Mouse (Mus musculus) T-helper 1 cell (primary cell): Measurements from ENCODE around the gene Cnnm2.
"Not testable (repeated sequence)": the region's sequence is repeated elsewhere in the genome, so short reads cannot be mapped to it uniquely, and the experiment has no call there.

Source experiments
- in situ Hi-C: fragments of 300-600 bp; cut with MboI, MseI; formaldehyde crosslinking; loops from one replicate; pipeline ENCODE4 v1.15.1; 2025; ENCODE audit warnings: high pct_unique_total_duplicates

Gene Cnnm2

GRCm38 (mm10) chr19:46759909-46760308 is 1.5 kb upstream of the Cnnm2 start:
- in situ Hi-C loops: loop anchor here (5.0 kb wide), 2 partner anchors 107 to 227 kb away; no protein-coding TSS in a partner anchor

- in situ Hi-C loops: loop anchor here (5.0 kb wide), 2 partner anchors 107 to 227 kb away; no protein-coding TSS in a partner anchor
These were observed 828 bp upstream of the Cnnm2 start for GRCm38 (mm10) chr19:46760375-46761160.

GRCm38 (mm10) chr19:46761971-46762290 is 535 bp downstream of the Cnnm2 start:
- in situ Hi-C loops: loop anchor here (5.0 kb wide), 2 partner anchors 105 to 225 kb away; no protein-coding TSS in a partner anchor

DNA sequence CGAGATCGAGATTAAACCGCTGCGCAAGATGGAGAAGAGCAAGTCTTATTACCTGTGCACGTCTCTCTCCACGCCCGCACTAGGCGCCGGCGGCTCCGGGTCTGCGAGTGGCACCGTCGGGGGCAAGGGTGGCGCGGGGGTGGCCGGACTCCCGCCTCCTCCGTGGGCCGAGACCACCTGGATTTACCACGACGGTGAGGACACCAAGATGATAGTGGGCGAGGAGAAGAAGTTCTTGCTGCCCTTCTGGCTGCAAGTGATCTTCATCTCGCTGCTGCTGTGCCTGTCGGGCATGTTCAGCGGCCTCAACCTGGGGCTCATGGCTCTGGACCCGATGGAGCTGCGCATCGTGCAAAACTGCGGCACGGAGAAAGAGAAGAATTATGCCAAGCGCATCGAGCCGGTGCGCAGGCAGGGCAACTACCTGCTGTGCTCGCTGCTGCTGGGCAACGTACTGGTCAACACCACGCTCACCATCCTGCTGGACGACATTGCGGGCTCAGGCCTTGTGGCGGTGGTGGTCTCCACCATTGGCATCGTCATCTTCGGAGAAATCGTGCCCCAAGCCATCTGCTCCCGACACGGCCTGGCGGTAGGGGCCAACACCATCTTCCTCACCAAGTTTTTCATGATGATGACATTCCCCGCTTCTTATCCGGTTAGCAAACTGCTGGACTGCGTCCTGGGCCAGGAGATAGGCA is 1.0 kb downstream of the Cnnm2 start:
- in situ Hi-C loops: loop anchor here (5.0 kb wide), 2 partner anchors 105 to 225 kb away; no protein-coding TSS in a partner anchor

DNA sequence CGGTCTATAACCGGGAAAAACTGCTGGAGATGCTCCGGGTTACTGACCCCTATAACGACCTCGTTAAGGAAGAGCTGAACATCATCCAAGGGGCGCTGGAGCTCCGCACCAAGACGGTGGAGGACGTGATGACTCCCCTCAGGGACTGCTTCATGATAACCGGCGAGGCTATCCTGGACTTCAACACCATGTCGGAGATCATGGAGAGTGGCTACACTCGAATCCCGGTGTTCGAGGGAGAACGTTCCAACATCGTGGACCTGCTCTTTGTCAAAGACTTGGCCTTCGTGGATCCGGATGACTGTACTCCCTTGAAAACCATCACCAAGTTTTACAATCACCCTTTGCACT is 1.6 kb downstream of the Cnnm2 start:
- in situ Hi-C loops: loop anchor here (5.0 kb wide), 2 partner anchors 104 to 224 kb away; no protein-coding TSS in a partner anchor

DNA sequence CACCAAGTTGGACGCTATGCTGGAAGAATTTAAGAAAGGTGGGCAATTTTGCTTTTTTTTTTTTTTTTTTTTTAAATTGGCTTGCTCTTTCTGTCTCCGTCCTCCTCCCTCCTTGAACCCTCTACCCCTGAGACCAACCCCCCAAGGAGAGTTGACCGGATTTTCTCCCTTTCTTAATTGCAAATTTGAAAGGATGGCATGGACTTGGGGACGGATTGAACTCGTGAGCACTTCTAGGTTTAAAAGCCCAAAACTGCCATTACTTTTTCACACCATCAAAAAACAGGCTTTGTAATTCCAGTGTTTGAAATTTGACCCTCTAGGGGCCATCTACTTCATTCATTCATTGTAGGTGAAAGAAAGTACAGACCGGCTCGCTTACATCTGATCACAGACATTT is 2.0 kb downstream of the Cnnm2 start:
- in situ Hi-C loops: loop anchor here (5.0 kb wide), 2 partner anchors 104 to 224 kb away; no protein-coding TSS in a partner anchor

DNA sequence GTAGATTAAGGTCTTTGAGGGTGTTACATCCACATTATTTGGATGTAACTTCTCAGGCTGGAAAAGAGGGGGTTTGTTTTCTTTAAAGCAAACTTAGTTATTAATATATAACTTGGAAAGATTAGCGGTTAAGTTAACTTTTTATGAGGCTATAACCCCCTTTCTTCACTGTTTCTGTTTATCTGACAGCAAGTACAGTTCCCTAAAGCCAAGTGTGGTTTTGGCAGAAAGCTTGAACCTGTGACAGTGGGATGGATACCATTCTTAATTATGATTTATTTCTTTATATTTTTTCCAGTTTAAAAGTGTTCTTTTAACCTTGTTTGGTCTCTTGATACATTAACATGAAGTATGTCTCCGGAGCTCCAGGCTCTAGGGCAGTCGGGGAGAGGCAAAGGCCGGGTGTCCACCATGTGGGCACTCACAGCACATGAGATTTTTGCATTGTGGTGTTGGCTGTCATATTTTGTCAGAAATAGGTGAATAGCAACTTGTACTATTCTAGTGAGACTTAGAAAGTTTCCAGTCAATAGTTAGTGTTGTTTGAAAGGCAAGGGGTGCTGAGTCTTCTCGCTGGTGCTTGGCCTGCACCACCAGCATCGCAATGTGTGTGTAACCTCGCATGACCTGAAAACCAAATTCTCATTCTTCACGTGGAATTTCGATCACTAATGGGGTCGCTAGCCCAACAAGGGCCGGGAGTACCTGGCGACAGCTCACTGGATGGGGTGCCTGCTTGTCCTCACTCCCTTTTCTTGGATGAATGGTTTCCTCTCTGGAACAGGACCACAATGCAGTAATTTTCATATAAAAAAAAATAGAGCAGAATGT is 2.8 kb downstream of the Cnnm2 start:
- in situ Hi-C loops: loop anchor here (5.0 kb wide), 2 partner anchors 103 to 223 kb away; no protein-coding TSS in a partner anchor

DNA sequence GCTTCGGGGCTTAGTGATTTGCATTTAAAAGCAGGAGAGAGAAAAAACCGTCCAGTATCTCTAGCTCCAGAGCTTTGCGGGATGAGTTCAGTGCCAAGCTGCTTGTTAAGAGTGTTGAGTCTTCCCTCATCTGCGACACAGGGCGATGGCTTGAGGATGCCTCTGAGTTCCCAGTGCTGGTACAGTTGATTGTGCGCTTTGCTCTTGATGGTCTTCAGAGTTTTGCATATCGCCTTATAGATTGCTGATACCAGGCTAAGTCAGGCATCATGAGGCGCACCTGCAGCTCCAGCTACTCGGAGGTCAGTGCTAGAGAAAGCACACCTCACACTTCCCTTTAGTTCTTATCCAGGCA is 3.3 kb downstream of the Cnnm2 start:
- in situ Hi-C loops: loop anchor here (5.0 kb wide), 2 partner anchors 103 to 223 kb away; no protein-coding TSS in a partner anchor

DNA sequence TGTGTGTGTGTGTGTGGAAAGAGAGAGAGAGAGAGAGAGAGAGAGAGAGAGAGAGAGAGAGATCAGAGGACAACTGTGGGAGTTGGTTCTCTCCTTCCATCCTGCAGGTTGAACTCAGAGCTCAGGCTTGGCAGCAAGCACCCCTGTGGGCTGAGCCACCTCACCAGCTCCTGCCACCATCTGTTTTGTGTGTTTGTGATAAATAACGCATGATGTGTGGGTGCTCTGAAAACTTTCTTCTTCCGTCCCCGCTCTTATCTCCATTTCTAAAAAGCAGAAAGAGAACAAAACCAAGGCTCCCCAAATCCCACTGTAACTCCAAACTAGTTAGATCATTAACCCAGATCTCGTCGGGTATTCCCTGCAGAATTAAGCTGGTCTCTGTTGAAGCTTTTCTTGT is 4.7 kb downstream of the Cnnm2 start:
- in situ Hi-C loops: no loop called here

GRCm38 (mm10) chr19:46769759-46770158 is 8.4 kb downstream of the Cnnm2 start:
- in situ Hi-C loops: no loop called here

DNA sequence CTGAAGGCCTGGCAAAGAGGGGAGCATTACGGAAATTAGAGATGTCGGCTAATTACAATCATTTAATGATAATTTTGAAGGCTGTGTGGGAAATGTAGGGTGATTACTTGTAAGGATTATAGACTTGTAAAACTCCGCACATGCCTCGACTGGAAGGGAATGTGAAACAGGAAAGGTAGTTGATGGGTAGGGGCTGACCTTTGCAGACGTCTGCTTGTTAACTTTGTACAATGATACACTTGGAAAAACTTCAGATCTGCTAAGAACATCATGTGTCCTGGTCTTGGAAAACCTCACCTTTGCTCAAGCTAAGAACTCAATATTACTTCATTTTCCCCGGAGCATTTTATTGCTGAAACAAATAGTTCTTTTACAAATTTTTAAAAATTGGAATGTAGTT is 10.4 kb downstream of the Cnnm2 start:
- in situ Hi-C loops: no loop called here

DNA sequence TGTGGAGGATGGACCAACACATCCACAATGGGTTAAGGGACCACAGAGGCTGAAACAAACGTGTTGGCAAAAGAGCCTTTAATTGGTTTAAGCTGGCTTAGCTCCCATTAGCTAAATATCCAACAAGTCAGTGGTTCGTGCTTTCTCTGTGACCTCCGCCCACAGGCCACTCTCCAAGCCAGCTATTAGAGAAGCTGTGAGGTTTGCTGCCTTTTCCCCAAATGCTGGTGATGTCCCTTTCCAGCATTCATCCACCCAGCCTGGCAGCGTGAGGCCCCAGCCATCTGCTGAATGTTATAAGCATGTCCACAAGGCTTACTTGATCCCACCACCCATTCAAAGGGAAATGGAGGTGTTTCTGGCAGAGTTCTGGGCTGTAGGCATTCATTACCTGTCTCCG is 15.0 kb downstream of the Cnnm2 start:
- in situ Hi-C loops: no loop called here

DNA sequence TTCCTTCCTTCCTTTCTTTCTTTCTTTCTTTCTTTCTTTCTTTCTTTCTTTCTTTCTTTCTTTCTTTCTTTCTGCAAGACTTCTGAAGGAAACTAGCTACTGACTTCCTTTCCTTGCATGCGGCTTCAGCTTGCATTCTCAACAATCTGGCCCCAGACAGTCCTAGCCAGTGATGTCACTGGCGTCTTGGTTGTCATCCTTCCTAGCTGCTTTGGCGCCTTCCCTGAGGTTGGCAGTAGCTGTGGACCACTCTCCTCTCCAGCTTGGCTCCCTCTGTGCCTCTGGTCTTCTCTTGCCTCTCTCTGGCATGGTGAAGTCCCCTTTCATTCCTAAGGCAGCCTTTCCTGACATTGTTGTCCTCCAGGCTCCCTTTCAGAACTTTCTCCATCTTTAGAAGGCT is 15.5 kb downstream of the Cnnm2 start:
- in situ Hi-C loops: no loop called here

DNA sequence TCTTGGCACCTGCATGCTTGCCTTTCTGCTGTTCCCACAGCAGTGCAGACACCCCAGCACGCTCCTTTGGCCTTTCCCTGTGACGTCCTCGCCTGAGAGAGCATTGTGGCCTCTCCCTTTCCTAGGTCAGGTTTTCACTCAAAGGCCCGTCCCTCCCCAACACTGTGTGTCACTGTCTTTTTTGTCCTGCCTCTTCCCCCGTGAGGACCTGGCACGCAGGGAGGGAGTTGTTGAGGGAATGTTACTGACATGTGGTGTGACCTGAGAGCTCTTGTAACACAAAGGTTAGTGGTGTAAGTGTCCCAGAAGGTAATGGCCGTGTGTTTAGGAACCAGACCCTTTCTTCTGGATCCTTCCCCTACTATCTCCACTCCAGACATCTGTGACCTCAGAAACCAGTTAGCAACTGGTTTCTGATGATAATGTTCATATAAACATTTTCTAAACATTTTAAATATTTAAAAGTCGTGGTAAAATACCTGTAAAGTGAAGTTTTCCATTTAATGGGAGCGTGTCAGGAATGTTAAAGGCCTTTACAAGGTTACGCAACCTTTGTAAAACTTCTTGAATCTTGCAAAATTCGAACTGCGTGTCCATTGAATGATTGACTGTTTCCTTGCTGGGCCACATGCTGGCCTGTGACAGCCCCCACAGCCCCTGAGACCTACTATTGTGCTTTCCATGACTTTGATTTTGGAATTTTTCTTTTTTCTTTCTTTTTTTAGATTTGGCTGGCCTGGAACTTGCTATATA is 16.7 kb downstream of the Cnnm2 start:
- in situ Hi-C loops: no loop called here

DNA sequence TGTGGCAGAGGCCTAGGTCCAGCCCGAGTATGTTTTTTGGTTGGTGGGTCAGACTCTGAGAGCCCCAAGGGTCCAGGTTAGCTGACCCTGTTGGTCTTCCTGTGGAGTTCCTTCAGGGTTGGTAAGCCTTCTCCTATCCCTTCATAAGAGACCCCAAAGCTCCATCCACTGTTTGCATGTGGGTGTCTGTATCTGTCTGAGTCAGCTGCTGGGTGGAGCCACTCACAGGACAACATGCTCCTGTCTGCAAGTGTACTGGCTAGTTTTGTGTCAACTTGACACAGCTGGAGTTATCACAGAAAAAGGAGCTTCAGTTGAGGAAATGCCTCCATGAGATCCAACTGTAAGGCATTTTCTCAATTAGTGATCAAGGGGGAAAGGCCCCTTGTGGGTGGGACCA is 17.7 kb downstream of the Cnnm2 start:
- in situ Hi-C loops: not testable (repeated sequence)

DNA sequence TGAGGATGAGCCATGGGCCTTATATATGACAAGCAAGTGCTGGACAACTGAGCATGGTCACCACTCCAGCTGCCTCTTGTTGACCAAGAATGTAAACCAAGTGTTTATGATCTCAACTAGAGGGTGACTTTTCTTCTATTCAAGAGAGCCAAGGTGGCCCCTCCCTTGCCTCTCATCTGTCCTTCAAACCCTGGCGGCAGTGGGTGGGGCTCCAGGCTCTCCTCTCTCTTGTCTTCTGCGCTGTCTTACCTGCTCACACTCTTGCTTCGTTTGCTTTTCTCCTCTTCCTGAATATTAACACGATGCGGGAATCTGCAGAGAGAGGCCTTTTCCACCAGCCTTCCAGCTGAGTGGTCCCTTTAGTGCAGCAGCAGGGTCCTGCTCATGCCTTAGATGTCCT is 22.6 kb downstream of the Cnnm2 start:
- in situ Hi-C loops: no loop called here

DNA sequence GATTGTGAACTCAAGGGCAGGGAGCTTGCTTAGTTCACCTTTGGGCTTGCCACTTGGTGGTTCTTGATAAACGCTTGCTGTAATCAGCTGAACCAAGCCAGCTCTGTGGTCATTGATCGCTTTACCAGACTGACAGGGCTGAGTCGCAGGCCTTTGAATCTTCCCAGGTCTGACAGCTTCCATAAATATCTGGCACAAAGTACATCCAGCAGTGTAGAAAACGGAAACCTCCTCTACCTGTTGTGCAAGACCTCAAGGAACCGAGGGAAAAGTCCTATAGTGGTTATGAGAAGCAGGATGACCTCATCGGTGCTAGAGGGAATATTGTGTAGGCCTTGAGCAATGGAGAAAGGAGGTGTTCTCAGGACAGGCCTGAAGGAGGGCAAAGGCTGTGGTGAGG is 23.1 kb downstream of the Cnnm2 start:
- in situ Hi-C loops: no loop called here

DNA sequence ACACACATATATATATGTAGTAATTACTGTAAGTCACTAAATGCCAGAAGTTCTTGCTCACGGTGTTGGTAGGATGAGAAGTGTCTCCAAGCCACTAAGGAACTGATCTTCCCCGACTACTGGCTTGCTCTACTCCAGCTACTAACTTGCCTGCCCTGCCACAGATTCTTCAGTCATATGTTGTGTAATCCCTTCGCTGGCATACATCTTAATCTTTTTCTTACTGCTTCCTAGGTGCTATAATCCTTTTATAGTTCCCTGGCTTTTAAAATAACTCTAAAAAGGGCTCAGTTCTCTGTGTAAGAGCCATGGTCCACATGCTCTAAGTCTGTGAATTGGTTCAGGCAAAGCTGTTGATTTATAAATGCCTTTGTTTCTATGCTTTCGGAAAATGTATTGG is 24.2 kb downstream of the Cnnm2 start:
- in situ Hi-C loops: no loop called here

GRCm38 (mm10) chr19:46789782-46790181 is 28.4 kb downstream of the Cnnm2 start:
- in situ Hi-C loops: no loop called here

GRCm38 (mm10) chr19:46791360-46791759 is 30.0 kb downstream of the Cnnm2 start:
- in situ Hi-C loops: no loop called here

- in situ Hi-C loops: no loop called here
These were observed 30.5 kb downstream of the Cnnm2 start for GRCm38 (mm10) chr19:46791921-46792320.
